Mouse (Mus musculus) heart, embryonic 16.5 days (tissue): ENCODE results near the gene Gm13090. TPM values are rescaled to one million over a fixed set of nuclear protein-coding genes. Genes with fewer than 3 reads are reported as not detected.

Experiments used
- ATAC-seq: fragments of 200-750 bp; cut with Nextera tagmentation; replicated peaks from 2 replicates; pipeline ENCODE4 v1.8.0; 2017; ENCODE audit warnings: moderate number of reproducible peaks; ENCODE audit not compliant: insufficient read depth, low FRiP score; ENCODE audit errors: extremely low read depth
- H3K27ac ChIP-seq: fragments of 300-500 bp; sonication (generic); 2 replicates; pipeline ENCODE4 v1.5.1; 2014; ENCODE audit warnings: mild to moderate bottlenecking, low read length, control low read depth, moderate library complexity
- H3K27me3 ChIP-seq: fragments of 300-500 bp; sonication (generic); 2 replicates; pipeline ENCODE4 v1.6.1; 2014; ENCODE audit warnings: low read length, mixed read lengths; ENCODE audit not compliant: control insufficient read depth, insufficient read depth
- H3K36me3 ChIP-seq: fragments of 300-500 bp; sonication (generic); 2 replicates; pipeline ENCODE4 v1.6.1; 2014; ENCODE audit not compliant: control insufficient read depth, insufficient read depth
- H3K4me1 ChIP-seq: fragments of 300-500 bp; sonication (generic); 2 replicates; pipeline ENCODE4 v1.6.1; 2014; ENCODE audit warnings: low read length, mixed read lengths; ENCODE audit not compliant: control insufficient read depth, insufficient read depth
- H3K4me2 ChIP-seq: fragments of 300-500 bp; sonication (generic); 2 replicates; pipeline ENCODE4 v1.6.1; 2014; ENCODE audit warnings: low read depth, mild to moderate bottlenecking, control low read depth, low read length
- H3K4me3 ChIP-seq: fragments of 300-500 bp; sonication (generic); 2 replicates; pipeline ENCODE4 v1.5.1; 2014; ENCODE audit warnings: mild to moderate bottlenecking, control low read depth, low read length
- H3K9ac ChIP-seq: fragments of 300-500 bp; sonication (generic); 2 replicates; pipeline ENCODE4 v1.6.1; 2014; ENCODE audit warnings: low read length, control low read depth
- H3K9me3 ChIP-seq: fragments of 300-500 bp; sonication (generic); replicated peaks from 2 replicates; pipeline ENCODE4 v1.6.1; 2016; ENCODE audit warnings: low read length; ENCODE audit not compliant: control insufficient read depth
- WGBS: fragments of 180-500 bp; shearing (Covaris S2); extraction: QIAGEN DNeasy Blood & Tissue Kit; methylation state at CpG from one replicate; pipeline ENCODE4 v1.1.7; 2014; 5-methylcytosine and 5-hydroxymethylcytosine counted together
- polyA plus RNA-seq: library from polyadenylated mRNA; unstranded; fragments of >200 nt; fragmentation: Nextera tagmentation; extraction: Ambion mirVana; gene quantifications from 2 replicates; pipeline ENCODE4 v1.2.1, GENCODE M21; 2015

Gene Gm13090
- polyA plus RNA-seq, 1 experiment from 2014 or later = 0.20 TPM

DNA sequence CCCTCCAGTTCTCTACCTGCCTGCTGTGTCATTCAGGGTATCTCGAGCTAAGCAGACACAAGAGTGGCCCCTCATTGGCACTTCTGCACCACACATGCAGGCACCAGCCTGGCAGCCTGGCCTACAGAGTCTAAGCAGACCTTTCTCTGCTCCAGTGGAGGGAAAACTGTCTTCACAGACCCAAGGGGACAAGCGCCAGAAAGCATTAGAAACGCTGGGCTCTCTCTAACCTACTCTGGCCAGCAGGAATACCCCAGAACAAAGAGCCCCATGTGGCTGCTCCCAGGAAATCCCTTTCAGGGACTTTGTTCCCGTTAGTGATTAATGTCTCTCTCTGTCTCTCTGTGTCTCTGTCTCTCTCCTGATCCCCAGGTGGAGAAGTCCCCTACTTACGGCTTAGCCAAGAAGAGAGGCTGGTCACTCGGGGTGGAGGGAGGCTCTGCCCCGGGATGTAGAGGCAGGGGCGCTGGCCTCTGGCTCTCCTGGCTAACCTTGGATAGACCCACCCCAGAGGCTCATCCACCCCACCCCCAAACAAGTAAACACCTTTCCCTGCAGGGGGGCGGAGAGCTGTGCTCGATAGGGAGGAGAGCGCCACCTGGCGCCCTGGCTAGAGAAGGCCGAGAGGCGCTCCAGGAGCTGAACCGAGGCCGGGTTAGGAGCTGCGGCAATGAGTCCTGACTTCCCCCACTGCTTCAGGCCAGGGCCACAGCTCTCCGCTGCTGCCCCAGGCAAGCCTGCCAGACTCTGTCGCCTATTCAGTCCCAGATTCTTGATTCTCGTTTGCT is 49.9 kb downstream of the Gm13090 start:
- H3K9me3 ChIP-seq = peaks cover 4% of the 10 kb centered on the region
- peaks cover 6% of the 10 kb centered on the region for H3K27me3 ChIP-seq
- no peaks in the 10 kb centered on the region for H3K36me3 ChIP-seq
- H3K4me2 ChIP-seq = peak overlapping the region; percentile 45
- ATAC-seq = 0 out of 2 replicates have a peak, but pooled peaks have one; percentile 16
- WGBS = 7% methylated on average over 19 of the region's 20 CpGs
- peak overlapping the region; percentile 56 for H3K9ac ChIP-seq
- no peak overlapping the region for H3K27ac ChIP-seq
- no peak overlapping the region for H3K4me3 ChIP-seq
- H3K4me1 ChIP-seq = peaks cover 35% of the 10 kb centered on the region

DNA sequence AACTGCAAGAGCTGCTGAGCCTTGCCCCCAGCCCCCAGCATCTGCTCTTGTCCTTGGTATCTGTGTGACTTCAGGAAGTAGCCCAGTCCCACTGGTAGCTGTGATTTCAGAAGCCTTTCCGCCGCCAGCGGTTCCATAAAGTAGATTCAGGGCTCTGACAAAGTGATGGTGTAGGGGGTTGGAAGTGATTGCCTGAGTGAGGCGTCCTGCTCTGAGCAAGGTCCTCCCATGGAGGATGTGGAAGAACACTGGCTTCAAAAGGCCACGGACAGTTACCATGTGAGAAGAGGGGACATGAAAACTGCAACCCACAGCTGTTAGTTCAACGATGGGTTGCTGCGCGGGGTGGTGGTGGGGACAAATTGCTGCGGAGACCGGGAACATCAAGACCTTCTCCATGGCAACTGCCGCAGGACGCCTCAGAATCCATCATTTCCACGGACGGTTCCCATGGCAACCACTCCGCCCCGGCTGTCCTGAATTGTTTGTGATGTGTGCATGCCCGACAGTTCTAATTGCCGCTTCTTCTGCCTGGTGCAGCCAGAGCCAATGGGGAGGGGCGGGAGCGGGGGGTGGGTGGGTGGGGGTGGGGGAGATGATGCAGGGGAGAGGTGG is 51.1 kb downstream of the Gm13090 start:
- H3K4me3 ChIP-seq = no peak overlapping the region
- H3K36me3 ChIP-seq = no peaks in the 10 kb centered on the region
- peaks cover 6% of the 10 kb centered on the region for H3K27me3 ChIP-seq
- H3K4me2 ChIP-seq = no peak overlapping the region
- H3K4me1 ChIP-seq = peaks cover 32% of the 10 kb centered on the region
- H3K9ac ChIP-seq = no peak overlapping the region
- peaks cover 6% of the 10 kb centered on the region for H3K9me3 ChIP-seq
- 13% methylated on average over 20 of the region's 20 CpGs for WGBS
- no peak overlapping the region for H3K27ac ChIP-seq
- no peak for ATAC-seq

Other genes starting within 250 kb of the Gm13090 start
- gene Errfi1, start 235.7 kb upstream of the Gm13090 start, polyA plus RNA-seq = 12.8 and 13.9 TPM in 2 replicates
- 331 and 367 TPM in 2 replicates for gene Park7, start 175.1 kb upstream of the Gm13090 start, polyA plus RNA-seq
- 2.7 and 2.9 TPM in 2 replicates for gene Tnfrsf9, start 175.0 kb upstream of the Gm13090 start, polyA plus RNA-seq
- not detected in 2 replicates for gene Uts2, start 92.5 kb upstream of the Gm13090 start, polyA plus RNA-seq
- gene Per3, start 44.9 kb upstream of the Gm13090 start, polyA plus RNA-seq = 6.8 and 6.9 TPM in 2 replicates
- 101 and 106 TPM in 2 replicates for gene Vamp3, start 31.6 kb upstream of the Gm13090 start, polyA plus RNA-seq